Mouse (Mus musculus): ENCODE results near the gene Amotl2. TPM values are rescaled to one million over a fixed set of nuclear protein-coding genes. Genes with fewer than 3 reads are reported as not detected.

Amotl2 gene
- polyA plus RNA-seq, 1 experiment, result 7.2 TPM

GRCm38 (mm10) chr9:102727662-102728468 lies 11.4 kb downstream of the Amotl2 start:
- no peaks in the 10 kb centered on the region for H3K4me1 ChIP-seq (replicated peaks; ENCODE audit: control insufficient read depth, insufficient read depth, low read length)
- no peak overlapping the region for H3K4me3 ChIP-seq (ENCODE audit: control insufficient read depth, insufficient read depth, low read length)
- TF ChIP-seq CTCF (IDR thresholded peaks at IDR 0.05; ENCODE audit: borderline replicate concordance, control insufficient read depth, extremely low read depth, insufficient read depth, low read length, poor library complexity) (no peak), POLR2A (IDR thresholded peaks at IDR 0.05; ENCODE audit: control insufficient read depth, extremely low read depth, insufficient read depth, low read length, poor library complexity) (no peak)
- DNase-seq, result no peak
- WGBS, result 95% methylated on average over 25 of the region's 25 CpGs
- no peaks in the 10 kb centered on the region for H3K36me3 ChIP-seq (ENCODE audit: control insufficient read depth, insufficient read depth, low read length)
- H3K27me3 ChIP-seq (ENCODE audit: control insufficient read depth, insufficient read depth, low read length), result no peaks in the 10 kb centered on the region
- no peak overlapping the region for H3K27ac ChIP-seq (ENCODE audit: control insufficient read depth, insufficient read depth, low read length)

GRCm38 (mm10) chr9:102728469-102728747 lies 11.9 kb downstream of the Amotl2 start:
- no peak for DNase-seq
- H3K36me3 ChIP-seq (ENCODE audit: control insufficient read depth, insufficient read depth, low read length), result no peaks in the 10 kb centered on the region
- no peaks in the 10 kb centered on the region for H3K4me1 ChIP-seq (replicated peaks; ENCODE audit: control insufficient read depth, insufficient read depth, low read length)
- H3K4me3 ChIP-seq (ENCODE audit: control insufficient read depth, insufficient read depth, low read length), result no peak overlapping the region
- no peak for TF ChIP-seq CTCF (IDR thresholded peaks at IDR 0.05; ENCODE audit: borderline replicate concordance, control insufficient read depth, extremely low read depth, insufficient read depth, low read length, poor library complexity)
- TF ChIP-seq POLR2A (IDR thresholded peaks at IDR 0.05; ENCODE audit: control insufficient read depth, extremely low read depth, insufficient read depth, low read length, poor library complexity), result no peak
- no peak overlapping the region for H3K27ac ChIP-seq (ENCODE audit: control insufficient read depth, insufficient read depth, low read length)
- no peaks in the 10 kb centered on the region for H3K27me3 ChIP-seq (ENCODE audit: control insufficient read depth, insufficient read depth, low read length)
- WGBS, result 96% methylated on average over 9 of the region's 9 CpGs

GRCm38 (mm10) chr9:102729093-102729845 lies 12.8 kb downstream of the Amotl2 start:
- DNase-seq, result no peak
- Histone ChIP-seq H3K27ac (ENCODE audit: control insufficient read depth, insufficient read depth, low read length) (no peak overlapping the region), H3K4me1 (replicated peaks; ENCODE audit: control insufficient read depth, insufficient read depth, low read length) (no peaks in the 10 kb centered on the region), H3K36me3 (ENCODE audit: control insufficient read depth, insufficient read depth, low read length) (no peaks in the 10 kb centered on the region), H3K27me3 (ENCODE audit: control insufficient read depth, insufficient read depth, low read length) (no peaks in the 10 kb centered on the region), H3K4me3 (ENCODE audit: control insufficient read depth, insufficient read depth, low read length) (no peak overlapping the region)
- TF ChIP-seq CTCF (IDR thresholded peaks at IDR 0.05; ENCODE audit: borderline replicate concordance, control insufficient read depth, extremely low read depth, insufficient read depth, low read length, poor library complexity), result no peak
- no peak for TF ChIP-seq POLR2A (IDR thresholded peaks at IDR 0.05; ENCODE audit: control insufficient read depth, extremely low read depth, insufficient read depth, low read length, poor library complexity)
- WGBS, result 94% methylated on average over 21 of the region's 21 CpGs

GRCm38 (mm10) chr9:102729876-102730413 lies 13.5 kb downstream of the Amotl2 start:
- H3K27ac ChIP-seq (ENCODE audit: control insufficient read depth, insufficient read depth, low read length), result no peak overlapping the region
- no peaks in the 10 kb centered on the region for H3K36me3 ChIP-seq (ENCODE audit: control insufficient read depth, insufficient read depth, low read length)
- H3K4me1 ChIP-seq (replicated peaks; ENCODE audit: control insufficient read depth, insufficient read depth, low read length), result no peaks in the 10 kb centered on the region
- no peaks in the 10 kb centered on the region for H3K27me3 ChIP-seq (ENCODE audit: control insufficient read depth, insufficient read depth, low read length)
- DNase-seq, result no peak
- 94% methylated on average over 14 of the region's 14 CpGs for WGBS
- no peak for TF ChIP-seq CTCF (IDR thresholded peaks at IDR 0.05; ENCODE audit: borderline replicate concordance, control insufficient read depth, extremely low read depth, insufficient read depth, low read length, poor library complexity)
- TF ChIP-seq POLR2A (IDR thresholded peaks at IDR 0.05; ENCODE audit: control insufficient read depth, extremely low read depth, insufficient read depth, low read length, poor library complexity), result no peak
- no peak overlapping the region for H3K4me3 ChIP-seq (ENCODE audit: control insufficient read depth, insufficient read depth, low read length)

- WGBS, result 31% methylated on average over 7 of the region's 7 CpGs
- Histone ChIP-seq H3K27ac (ENCODE audit: control insufficient read depth, insufficient read depth, low read length) (no peak overlapping the region), H3K4me3 (ENCODE audit: control insufficient read depth, insufficient read depth, low read length) (no peak overlapping the region), H3K4me1 (replicated peaks; ENCODE audit: control insufficient read depth, insufficient read depth, low read length) (no peaks in the 10 kb centered on the region), H3K36me3 (ENCODE audit: control insufficient read depth, insufficient read depth, low read length) (no peaks in the 10 kb centered on the region), H3K27me3 (ENCODE audit: control insufficient read depth, insufficient read depth, low read length) (no peaks in the 10 kb centered on the region)
- TF ChIP-seq POLR2A (IDR thresholded peaks at IDR 0.05; ENCODE audit: control insufficient read depth, extremely low read depth, insufficient read depth, low read length, poor library complexity), result no peak
- no peak for TF ChIP-seq CTCF (IDR thresholded peaks at IDR 0.05; ENCODE audit: borderline replicate concordance, control insufficient read depth, extremely low read depth, insufficient read depth, low read length, poor library complexity)
- no peak for DNase-seq
Observed at GRCm38 (mm10) chr9:102731044-102731471, 14.6 kb downstream of the Amotl2 start.

GRCm38 (mm10) chr9:102731574-102732175 lies 15.2 kb downstream of the Amotl2 start:
- no peak overlapping the region for H3K27ac ChIP-seq (ENCODE audit: control insufficient read depth, insufficient read depth, low read length)

More at GRCm38 (mm10) chr9:102731574-102732175, 15.2 kb downstream of the Amotl2 start:
- Histone ChIP-seq H3K4me1 (replicated peaks; ENCODE audit: control insufficient read depth, insufficient read depth, low read length) (no peaks in the 10 kb centered on the region), H3K4me3 (ENCODE audit: control insufficient read depth, insufficient read depth, low read length) (no peak overlapping the region), H3K36me3 (ENCODE audit: control insufficient read depth, insufficient read depth, low read length) (no peaks in the 10 kb centered on the region), H3K27me3 (ENCODE audit: control insufficient read depth, insufficient read depth, low read length) (no peaks in the 10 kb centered on the region)
- no peak for DNase-seq
- 55% methylated on average over 10 of the region's 10 CpGs for WGBS
- TF ChIP-seq POLR2A (IDR thresholded peaks at IDR 0.05; ENCODE audit: control insufficient read depth, extremely low read depth, insufficient read depth, low read length, poor library complexity) (no peak), CTCF (IDR thresholded peaks at IDR 0.05; ENCODE audit: borderline replicate concordance, control insufficient read depth, extremely low read depth, insufficient read depth, low read length, poor library complexity) (no peak)
